In genomic region chr17:29485336-29486233, GRCm38 (mm10) we compare ENCODE assay signal across 16 mouse cellular contexts. TPM values are rescaled to one million over a fixed set of nuclear protein-coding genes. Genes with fewer than 3 reads are reported as not detected.
DNase-seq lines count a peak whose midpoint lies in the region; ATAC-seq and TF ChIP-seq lines count a peak whose summit lies in the region.
"Had no signal": no experiment of that assay in that cellular context is flagged by ENCODE, and none has a peak within 500 bp of the region (broad histone marks: within the 10 kb centered on the region; RNA-seq: fewer than 3 reads in every experiment).

No protein-coding gene starts in this region.

- H3K27me3 ChIP-seq in CH12.LX (replicated peaks), result no peaks in the 10 kb centered on the region
- H3K27me3 ChIP-seq in liver, postnatal 0 days (ENCODE audit: insufficient read depth, low read length), result no peaks in the 10 kb centered on the region
- H3K27me3 ChIP-seq: forebrain, embryonic 12.5 days; hindbrain, embryonic 13.5 days; intestine, embryonic 15.5 days; limb, embryonic 13.5 days had no signal

- ATAC-seq in liver, postnatal 0 days, result no peak
- ATAC-seq in activated CD4-positive, CD25-positive, alpha-beta regulatory T cell, adult 4 months, result no peak
- ATAC-seq: intestine, embryonic 15.5 days had no signal

- peaks cover 14% of the 10 kb centered on the region for H3K9me3 ChIP-seq in CH12.LX (replicated peaks; ENCODE audit: low read length)
- 0 out of 2 replicates have a peak, but pooled peaks cover 2% of the 10 kb centered on the region for H3K9me3 ChIP-seq in liver, postnatal 0 days (ENCODE audit: low read length)
- H3K9me3 ChIP-seq: hindbrain, embryonic 13.5 days; intestine, embryonic 15.5 days had no signal

- no peaks in the 10 kb centered on the region for H3K36me3 ChIP-seq in CH12.LX (replicated peaks in 1 of 2; ENCODE audit: control insufficient read depth in 1 of 2, insufficient read depth in 1 of 2, low read length in 1 of 2)
- H3K36me3 ChIP-seq in liver, postnatal 0 days (replicated peaks; ENCODE audit: insufficient read depth, low read length), result no peaks in the 10 kb centered on the region
- H3K36me3 ChIP-seq: forebrain, embryonic 12.5 days; hindbrain, embryonic 13.5 days; intestine, embryonic 15.5 days; limb, embryonic 13.5 days; midbrain, embryonic 10.5 days had no signal

- intact Hi-C loops in heart, postnatal 10 days (cut with DNase I), result no loop called here

- TF ChIP-seq POLR2A in CH12.LX (IDR thresholded peaks at IDR 0.05; ENCODE audit: low read depth, low read length), result no peak

- dilution Hi-C loops in CH12.LX (cut with MboI; ENCODE audit: extremely low pct_ligation_motif_present, extremely low pct_unique_long_range_greater_than_20kb, low sequenced_read_pairs), result no loop called here

- H3K79me2 ChIP-seq in CH12.LX (replicated peaks; ENCODE audit: control insufficient read depth, extremely low read depth, insufficient read depth, poor library complexity, severe bottlenecking), result 0 out of 2 replicates have a peak, but pooled peaks cover 2% of the 10 kb centered on the region

- H3K4me2 ChIP-seq in CH12.LX (ENCODE audit: insufficient read depth, low read depth, poor library complexity, severe bottlenecking), result no peak overlapping the region
- no peak overlapping the region for H3K4me2 ChIP-seq in liver, postnatal 0 days (ENCODE audit: low read depth, low read length)
- H3K4me2 ChIP-seq: forebrain, embryonic 12.5 days; hindbrain, embryonic 13.5 days; intestine, embryonic 15.5 days; limb, embryonic 13.5 days had no signal

- no peak for TF ChIP-seq CTCF in CH12.LX (conservative IDR thresholded peaks at IDR 0.05 in 1 of 2, IDR thresholded peaks at IDR 0.05 in 1 of 2; ENCODE audit: low read depth in 2 of 2, low read length in 2 of 2)
- TF ChIP-seq CTCF in liver, postnatal 0 days (IDR thresholded peaks at IDR 0.05; ENCODE audit: low read depth), result no peak

- TF ChIP-seq EP300 in CH12.LX (IDR thresholded peaks at IDR 0.05; ENCODE audit: low read length), result no peak
- TF ChIP-seq EP300 in liver, postnatal 0 days (IDR thresholded peaks at IDR 0.05; ENCODE audit: low read depth), result no peak

- DNase-seq in 416B (ENCODE audit: low read depth) (peak; percentile 53), CH12.LX (ENCODE audit: extremely low read depth) (no peak)
- no peak for DNase-seq in liver, postnatal 0 days
- no peak for DNase-seq in neural tube, embryonic 10.5 days (ENCODE audit: extremely low spot score, low spot score)
- no peak for DNase-seq in heart, postnatal 10 days
- DNase-seq: cerebellum, adult 2 months; lung, postnatal 14 days; right cerebral cortex, postnatal 14 days had no signal

- H3K4me3 ChIP-seq in CH12.LX (replicated peaks in 1 of 3; ENCODE audit: low read depth in 2 of 3, low read length in 2 of 3, poor library complexity in 1 of 3), result no peak overlapping the region
- H3K4me3 ChIP-seq in brown adipose tissue, adult 24 weeks (ENCODE audit: insufficient read depth, low read depth, low read length), result no peak overlapping the region
- H3K4me3 ChIP-seq in liver, postnatal 0 days (ENCODE audit: low read depth, low read length), result no peak overlapping the region
- H3K4me3 ChIP-seq: forebrain, embryonic 12.5 days; hindbrain, embryonic 13.5 days; intestine, embryonic 15.5 days; limb, embryonic 13.5 days; midbrain, embryonic 10.5 days had no signal

- H3K9ac ChIP-seq in CH12.LX (ENCODE audit: insufficient read depth, low read depth), result no peak overlapping the region; the same call in 1 of the 2 replicates
- H3K9ac ChIP-seq in liver, postnatal 0 days (replicated peaks), result no peak overlapping the region
- H3K9ac ChIP-seq: forebrain, embryonic 12.5 days; hindbrain, embryonic 13.5 days; intestine, embryonic 15.5 days; limb, embryonic 13.5 days had no signal

- TF ChIP-seq RAD21 in CH12.LX (IDR thresholded peaks at IDR 0.05; ENCODE audit: low read depth, low read length), result no peak

- in situ Hi-C loops in CH12.LX (cut with MboI; ENCODE audit: low pct_ligation_motif_present, low pct_unique_long_range_greater_than_20kb, low sequenced_read_pairs), result no loop called here

- H3K27ac ChIP-seq in CH12.LX (ENCODE audit: insufficient read depth, low read depth), result peak overlapping the region; percentile 16; the same call in 1 of the 2 replicates
- H3K27ac ChIP-seq in brown adipose tissue, adult 24 weeks (replicated peaks; ENCODE audit: low read depth, low read length), result peak overlapping the region; percentile 77
- 0 out of 2 replicates have a peak overlapping the region, but pooled peaks have one; percentile 29 for H3K27ac ChIP-seq in liver, postnatal 0 days (ENCODE audit: low read depth)
- H3K27ac ChIP-seq: forebrain, embryonic 12.5 days; hindbrain, embryonic 13.5 days; intestine, embryonic 15.5 days; kidney, postnatal 0 days; limb, embryonic 13.5 days; midbrain, embryonic 10.5 days had no signal

- 71% methylated on average over 3 of the region's 3 CpGs for WGBS in liver, postnatal 0 days (ENCODE audit: insufficient replicate concordance)

- peaks cover 6 to 45% of the 10 kb centered on the region in 2 experiments; a peak in 3 of 4 replicates for H3K4me1 ChIP-seq in CH12.LX (ENCODE audit: control insufficient read depth in 1 of 2, insufficient read depth in 2 of 2)
- no peaks in the 10 kb centered on the region for H3K4me1 ChIP-seq in brown adipose tissue, adult 24 weeks (ENCODE audit: control insufficient read depth, insufficient read depth, insufficient read length, low read length)
- peaks cover 29% of the 10 kb centered on the region for H3K4me1 ChIP-seq in liver, postnatal 0 days (ENCODE audit: insufficient read depth)

TF ChIP-seq in CH12.LX, 34 proteins besides CTCF, POLR2A, EP300 and RAD21:
- TF ChIP-seq MYC (IDR thresholded peaks at IDR 0.05; ENCODE audit: low read depth, low read length) (no peak), PAX5 (IDR thresholded peaks at IDR 0.05; ENCODE audit: low read length) (no peak), MXI1 (IDR thresholded peaks at IDR 0.05; ENCODE audit: low read depth, low read length) (no peak), IRF4 (IDR thresholded peaks at IDR 0.05; ENCODE audit: low read depth, low read length) (no peak)

RNA-seq across cellular contexts. Expression of gene Pim1, which starts 5.0 kb away (rescaled TPM):
- total RNA-seq in CH12.LX (2012; rRNA removed), result 141 and 178 TPM in 2 replicates
- 72.7 and 75.8 TPM in 2 replicates for total RNA-seq in CH12.LX (2014; rRNA removed)
- 121 and 133 TPM in 2 replicates for polyA plus RNA-seq in CH12.LX (2012; ENCODE audit: insufficient read length, low read depth)
- polyA plus RNA-seq in brown adipose tissue, adult 24 weeks (2012; ENCODE audit: insufficient read depth, insufficient read length, missing spikeins), result 77.0 and 152 TPM in 2 replicates
- 35.6 and 57.1 TPM in 2 replicates for polyA plus RNA-seq in liver, postnatal 0 days (2015; fragmentation: Nextera tagmentation; extraction: Ambion mirVana)
- total RNA-seq in heart, postnatal 10 days (2021), result 10 to 100 TPM; 40.6 to 51.5 TPM
- 100 to 1,000 TPM; 291 to 376 TPM for polyA plus RNA-seq in activated CD4-positive, CD25-positive, alpha-beta regulatory T cell, adult 4 months (2017; shearing (Covaris generic))

Comparison
In these comparisons a context has a peak if more than half of its experiments do, and no peak if none do; other contexts are left out.
1. H3K27ac ChIP-seq: peak in every context shown above with its lines; median percentile 77 in brown adipose tissue, adult 24 weeks; 29 in liver, postnatal 0 days; 16 in CH12.LX.